Mouse (Mus musculus): ENCODE data around the gene Mef2c. TPM values are rescaled to one million over a fixed set of nuclear protein-coding genes. Genes with fewer than 3 reads are reported as not detected.
A peak's percentile ranks its signal among the peaks of the same experiment; 100 is the strongest.

Gene Mef2c
- total and polyA plus RNA-seq, 2 experiments from 2014 or later = 69.0 to 81.9 TPM

GRCm38 (mm10) chr13:83517660-83518609 is 14.1 kb downstream of the Mef2c start:
- 2% methylated on average over 26 of the region's 27 CpGs for WGBS
- Histone ChIP-seq H3K4me3 (ENCODE audit: low read depth, low read length) (peak overlapping the region; percentile 59), H3K4me2 (ENCODE audit: low read depth, low read length) (peak overlapping the region; percentile 65), H3K27ac (ENCODE audit: low read depth) (peak overlapping the region; percentile 58), H3K36me3 (replicated peaks; ENCODE audit: control insufficient read depth, insufficient read depth, low read length) (no peaks in the 10 kb centered on the region), H3K9ac (replicated peaks; ENCODE audit: low read depth, low read length) (peak overlapping the region; percentile 62), H3K4me1 (ENCODE audit: control insufficient read depth, insufficient read depth) (no peaks in the 10 kb centered on the region), H3K27me3 (ENCODE audit: control insufficient read depth, insufficient read depth, low read length) (no peaks in the 10 kb centered on the region), H3K9me3 (replicated peaks; ENCODE audit: control insufficient read depth, low read length) (no peaks in the 10 kb centered on the region)
- TF ChIP-seq CTCF (IDR thresholded peaks at IDR 0.05; ENCODE audit: low read depth) (no peak), EP300 (IDR thresholded peaks at IDR 0.05; ENCODE audit: low read depth) (no peak)
- DNase-seq (ENCODE audit: low spot score) (peak; percentile 64), ATAC-seq (ENCODE audit: insufficient read depth, low read depth) (peak; percentile 86)

GRCm38 (mm10) chr13:83520807-83521206 is 17.0 kb downstream of the Mef2c start:
- H3K9me3 ChIP-seq (replicated peaks; ENCODE audit: control insufficient read depth, low read length) = no peaks in the 10 kb centered on the region
- no peak overlapping the region for H3K27ac ChIP-seq (ENCODE audit: low read depth)
- no peaks in the 10 kb centered on the region for H3K36me3 ChIP-seq (replicated peaks; ENCODE audit: control insufficient read depth, insufficient read depth, low read length)
- no peaks in the 10 kb centered on the region for H3K4me1 ChIP-seq (ENCODE audit: control insufficient read depth, insufficient read depth)
- WGBS = 78% methylated on average over 4 of the region's 4 CpGs
- no peak overlapping the region for H3K4me3 ChIP-seq (ENCODE audit: low read depth, low read length)
- no peak overlapping the region for H3K4me2 ChIP-seq (ENCODE audit: low read depth, low read length)
- DNase-seq (ENCODE audit: low spot score) (no peak), ATAC-seq (ENCODE audit: insufficient read depth, low read depth) (no peak)
- no peaks in the 10 kb centered on the region for H3K27me3 ChIP-seq (ENCODE audit: control insufficient read depth, insufficient read depth, low read length)
- H3K9ac ChIP-seq (replicated peaks; ENCODE audit: low read depth, low read length) = no peak overlapping the region
- no peak for TF ChIP-seq EP300 (IDR thresholded peaks at IDR 0.05; ENCODE audit: low read depth)

- peak overlapping the region; percentile 99 for H3K27ac ChIP-seq (ENCODE audit: low read depth)
- 2% methylated on average over 35 of the region's 35 CpGs for WGBS
- H3K27me3 ChIP-seq (ENCODE audit: control insufficient read depth, insufficient read depth, low read length) = no peaks in the 10 kb centered on the region
- no peaks in the 10 kb centered on the region for H3K4me1 ChIP-seq (ENCODE audit: control insufficient read depth, insufficient read depth)
- H3K36me3 ChIP-seq (replicated peaks; ENCODE audit: control insufficient read depth, insufficient read depth, low read length) = no peaks in the 10 kb centered on the region
- DNase-seq (ENCODE audit: low spot score) (peak; percentile 79), ATAC-seq (ENCODE audit: insufficient read depth, low read depth) (peak; percentile 83)
- H3K4me2 ChIP-seq (ENCODE audit: low read depth, low read length) = peak overlapping the region; percentile 67
- peak overlapping the region; percentile 81 for H3K9ac ChIP-seq (replicated peaks; ENCODE audit: low read depth, low read length)
- peak overlapping the region; percentile 84 for H3K4me3 ChIP-seq (ENCODE audit: low read depth, low read length)
- H3K9me3 ChIP-seq (replicated peaks; ENCODE audit: control insufficient read depth, low read length) = no peaks in the 10 kb centered on the region
- TF ChIP-seq CTCF (IDR thresholded peaks at IDR 0.05; ENCODE audit: low read depth) (no peak), EP300 (IDR thresholded peaks at IDR 0.05; ENCODE audit: low read depth) (0 out of 2 replicates have a peak, but pooled peaks have one; percentile 52)
Observed at GRCm38 (mm10) chr13:83523232-83523969, 19.6 kb downstream of the Mef2c start.

- WGBS = under 1% methylated on average over 43 of the region's 43 CpGs
- peak overlapping the region; percentile 81 for H3K9ac ChIP-seq (replicated peaks; ENCODE audit: low read depth, low read length)
- H3K9me3 ChIP-seq (replicated peaks; ENCODE audit: control insufficient read depth, low read length) = no peaks in the 10 kb centered on the region
- H3K4me2 ChIP-seq (ENCODE audit: low read depth, low read length) = peak overlapping the region; percentile 67
- H3K4me1 ChIP-seq (ENCODE audit: control insufficient read depth, insufficient read depth) = 0 out of 2 replicates have a peak, but pooled peaks cover 1% of the 10 kb centered on the region
- H3K27me3 ChIP-seq (ENCODE audit: control insufficient read depth, insufficient read depth, low read length) = no peaks in the 10 kb centered on the region
- DNase-seq (ENCODE audit: low spot score) = peak; percentile 90
- peak overlapping the region; percentile 84 for H3K4me3 ChIP-seq (ENCODE audit: low read depth, low read length)
- ATAC-seq (ENCODE audit: insufficient read depth, low read depth) = peak; percentile 85
- H3K27ac ChIP-seq (ENCODE audit: low read depth) = peak overlapping the region; percentile 99
- no peaks in the 10 kb centered on the region for H3K36me3 ChIP-seq (replicated peaks; ENCODE audit: control insufficient read depth, insufficient read depth, low read length)
- TF ChIP-seq CTCF (IDR thresholded peaks at IDR 0.05; ENCODE audit: low read depth) (no peak), EP300 (IDR thresholded peaks at IDR 0.05; ENCODE audit: low read depth) (no peak)
Observed at GRCm38 (mm10) chr13:83524159-83524901, 20.5 kb downstream of the Mef2c start.

All from heart, postnatal 0 days (tissue).